Mouse (Mus musculus): Measurements from ENCODE around the gene BC004004. TPM values are rescaled to one million over a fixed set of nuclear protein-coding genes. Genes with fewer than 3 reads are reported as not detected.
"Not testable (repeated sequence)": the region's sequence is repeated elsewhere in the genome, so short reads cannot be mapped to it uniquely, and the experiment has no call there.

The BC004004 gene
- polyA plus RNA-seq, 1 experiment from 2014 or later = 117 TPM

DNA sequence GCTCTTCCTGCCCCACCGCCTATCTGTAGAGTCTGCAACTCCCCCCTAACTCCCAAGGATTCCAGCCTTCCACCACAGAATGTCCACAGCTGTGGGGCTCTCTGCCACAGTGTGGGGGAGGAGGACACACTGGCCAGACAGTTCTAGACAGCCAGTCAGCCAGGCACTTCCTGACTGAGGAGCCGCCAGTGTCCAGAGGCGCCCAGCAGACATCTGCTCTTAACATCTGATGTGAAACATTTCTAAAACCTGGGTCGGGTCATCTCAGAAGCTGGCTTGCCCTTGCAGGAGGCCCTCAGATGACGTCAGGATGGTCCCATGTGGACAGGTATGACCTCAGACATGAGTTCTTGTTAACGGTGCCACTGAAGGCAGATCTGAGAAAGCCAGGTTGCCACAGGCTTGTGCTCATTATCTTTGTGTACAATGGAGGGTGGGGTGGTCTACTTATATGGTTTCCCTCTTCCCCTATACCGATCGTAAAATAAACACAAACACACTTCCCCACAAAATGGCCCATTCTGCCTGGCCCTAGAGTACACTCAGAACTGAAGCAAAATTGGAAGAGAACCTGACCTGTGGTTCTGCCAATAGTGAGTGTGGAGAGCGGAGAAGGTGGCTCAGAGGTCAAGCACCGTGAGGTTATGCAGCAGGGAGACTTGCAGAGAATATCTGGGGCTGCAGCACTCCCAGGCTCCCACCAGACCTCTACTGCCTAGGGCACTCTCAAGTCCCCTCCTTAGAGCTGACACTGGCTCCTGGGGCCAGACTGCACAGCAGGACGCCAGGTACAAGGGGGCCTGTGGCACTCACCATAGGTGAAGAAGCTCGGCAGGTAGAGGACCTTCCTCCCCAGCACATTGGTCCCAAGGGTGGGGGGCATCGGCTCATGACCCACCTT lies 73.7 kb downstream of the BC004004 start:
- H3K9ac ChIP-seq (replicated peaks; ENCODE audit: low read length) = no peak overlapping the region; the same call in 1 of the 2 replicates
- DNase-seq (no peak), ATAC-seq (ENCODE audit: low FRiP score, low TSS enrichment) (no peak)
- peaks cover 26% of the 10 kb centered on the region for H3K4me1 ChIP-seq (ENCODE audit: control insufficient read depth, insufficient read depth, low read length)
- H3K9me3 ChIP-seq (ENCODE audit: control insufficient read depth, low read length) = no peaks in the 10 kb centered on the region
- H3K4me3 ChIP-seq (replicated peaks; ENCODE audit: low read depth, low read length) = no peak overlapping the region
- peaks cover 60% of the 10 kb centered on the region for H3K36me3 ChIP-seq (ENCODE audit: control insufficient read depth, insufficient read depth, low read length)
- 50% methylated on average over 13 of the region's 13 CpGs for WGBS
- H3K27ac ChIP-seq (replicated peaks; ENCODE audit: low read depth, low read length) = peak overlapping the region; percentile 78
- H3K4me2 ChIP-seq (ENCODE audit: low read length) = no peak overlapping the region; the same call in 1 of the 2 replicates
- H3K27me3 ChIP-seq (ENCODE audit: control insufficient read depth, insufficient read depth, low read length) = no peaks in the 10 kb centered on the region

DNA sequence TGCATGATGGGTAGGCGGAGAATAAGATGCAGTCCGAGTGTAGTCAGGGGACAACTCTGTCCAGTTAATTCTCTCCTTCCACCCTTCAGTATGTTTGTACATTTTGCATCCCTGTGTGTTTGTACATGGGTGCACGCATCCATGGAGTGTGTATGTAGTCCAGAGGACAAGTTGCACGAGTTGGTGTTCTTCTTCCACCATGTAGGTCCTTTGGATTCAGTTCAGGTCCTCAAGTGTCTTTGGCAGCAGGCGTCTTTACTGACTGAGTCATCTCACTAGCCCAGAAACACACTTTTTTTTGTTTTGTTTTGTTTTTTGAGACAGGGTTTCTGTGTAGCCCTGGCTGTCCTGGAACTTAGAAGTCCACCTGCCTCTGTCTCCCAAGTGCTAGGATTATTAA lies 74.7 kb downstream of the BC004004 start:
- H3K4me1 ChIP-seq (ENCODE audit: control insufficient read depth, insufficient read depth, low read length) = peaks cover 29% of the 10 kb centered on the region
- DNase-seq (no peak), ATAC-seq (ENCODE audit: low FRiP score, low TSS enrichment) (no peak)
- no peaks in the 10 kb centered on the region for H3K9me3 ChIP-seq (ENCODE audit: control insufficient read depth, low read length)
- no peak overlapping the region for H3K27ac ChIP-seq (replicated peaks; ENCODE audit: low read depth, low read length)
- 91% methylated on average over 5 of the region's 5 CpGs for whole genome bisulfite sequencing
- H3K9ac ChIP-seq (replicated peaks; ENCODE audit: low read length) = no peak overlapping the region
- no peak overlapping the region for H3K4me3 ChIP-seq (replicated peaks; ENCODE audit: low read depth, low read length)
- no peak overlapping the region for H3K4me2 ChIP-seq (ENCODE audit: low read length)
- H3K27me3 ChIP-seq (ENCODE audit: control insufficient read depth, insufficient read depth, low read length) = no peaks in the 10 kb centered on the region
- peaks cover 54% of the 10 kb centered on the region for H3K36me3 ChIP-seq (ENCODE audit: control insufficient read depth, insufficient read depth, low read length)

DNA sequence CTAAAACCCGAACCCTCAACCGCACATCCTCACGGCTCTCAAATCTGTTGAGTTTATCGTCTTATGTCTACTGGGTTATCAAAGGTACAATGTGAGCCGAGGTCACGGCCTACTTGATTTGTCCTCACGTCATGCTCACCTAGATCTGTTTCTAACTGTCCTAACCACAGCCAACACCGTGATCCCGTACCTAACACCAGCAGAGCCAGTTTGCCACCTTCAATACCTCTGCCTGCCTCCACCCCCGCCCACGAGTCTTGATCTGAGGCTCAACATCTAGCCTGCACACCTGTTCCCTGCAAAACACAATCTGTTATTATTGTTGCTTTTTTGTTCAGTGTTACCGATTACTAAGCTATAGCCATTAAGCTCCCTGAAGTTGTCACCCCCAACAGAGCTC lies 76.7 kb downstream of the BC004004 start:
- WGBS = 96% methylated on average over 12 of the region's 12 CpGs
- H3K9me3 ChIP-seq (ENCODE audit: control insufficient read depth, low read length) = no peaks in the 10 kb centered on the region
- H3K4me1 ChIP-seq (ENCODE audit: control insufficient read depth, insufficient read depth, low read length) = peaks cover 29% of the 10 kb centered on the region
- H3K9ac ChIP-seq (replicated peaks; ENCODE audit: low read length) = peak overlapping the region; percentile 90; the same call in 1 of the 2 replicates
- peaks cover 33% of the 10 kb centered on the region for H3K36me3 ChIP-seq (ENCODE audit: control insufficient read depth, insufficient read depth, low read length)
- no peak for ATAC-seq (ENCODE audit: low FRiP score, low TSS enrichment)
- peak overlapping the region; percentile 86 for H3K4me3 ChIP-seq (replicated peaks; ENCODE audit: low read depth, low read length)
- H3K27ac ChIP-seq (replicated peaks; ENCODE audit: low read depth, low read length) = no peak overlapping the region
- peak overlapping the region; percentile 61 for H3K4me2 ChIP-seq (ENCODE audit: low read length)
- no peaks in the 10 kb centered on the region for H3K27me3 ChIP-seq (ENCODE audit: control insufficient read depth, insufficient read depth, low read length)
- no peak for DNase-seq

DNA sequence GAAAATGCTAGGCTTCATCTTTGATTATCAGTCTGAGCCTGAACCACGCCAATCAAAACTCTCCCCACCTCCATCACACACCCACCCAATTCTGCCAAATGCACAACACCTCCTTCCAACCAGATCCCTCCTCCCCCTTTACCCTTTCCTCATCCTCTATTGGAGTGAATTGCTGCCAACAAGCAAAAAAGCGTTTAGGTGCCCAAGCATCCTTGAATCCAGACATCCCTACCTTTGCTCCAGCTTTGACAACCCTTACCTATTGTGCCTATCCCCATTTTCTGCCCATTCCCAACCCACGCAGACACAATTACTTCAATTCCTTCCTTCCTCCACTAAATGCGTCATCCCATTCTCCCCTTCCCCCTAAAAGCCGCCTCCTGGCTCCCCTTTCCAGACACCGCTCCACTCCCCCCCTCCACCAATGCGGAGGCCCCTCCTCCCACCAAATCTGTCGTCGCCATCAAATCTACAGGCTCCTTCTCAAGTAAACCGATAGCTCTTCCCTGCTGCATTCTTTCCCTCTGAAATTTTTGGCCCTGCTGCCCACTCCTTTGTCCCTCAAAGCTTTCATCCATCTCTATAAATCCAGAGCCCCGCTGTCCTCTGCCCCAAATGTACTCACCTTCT lies 78.0 kb downstream of the BC004004 start:
- peak; percentile 77 for DNase-seq
- Histone ChIP-seq H3K27me3 (ENCODE audit: control insufficient read depth, insufficient read depth, low read length) (no peaks in the 10 kb centered on the region), H3K27ac (replicated peaks; ENCODE audit: low read depth, low read length) (peak overlapping the region; percentile 93), H3K9me3 (ENCODE audit: control insufficient read depth, low read length) (no peaks in the 10 kb centered on the region), H3K4me2 (ENCODE audit: low read length) (peak overlapping the region; percentile 61), H3K36me3 (ENCODE audit: control insufficient read depth, insufficient read depth, low read length) (peaks cover 27% of the 10 kb centered on the region), H3K4me3 (replicated peaks; ENCODE audit: low read depth, low read length) (peak overlapping the region; percentile 86), H3K9ac (replicated peaks; ENCODE audit: low read length) (peak overlapping the region; percentile 90), H3K4me1 (ENCODE audit: control insufficient read depth, insufficient read depth, low read length) (peaks cover 26% of the 10 kb centered on the region)
- 3% methylated on average over 11 of the region's 11 CpGs for WGBS
- ATAC-seq (ENCODE audit: low FRiP score, low TSS enrichment) = no peak

DNA sequence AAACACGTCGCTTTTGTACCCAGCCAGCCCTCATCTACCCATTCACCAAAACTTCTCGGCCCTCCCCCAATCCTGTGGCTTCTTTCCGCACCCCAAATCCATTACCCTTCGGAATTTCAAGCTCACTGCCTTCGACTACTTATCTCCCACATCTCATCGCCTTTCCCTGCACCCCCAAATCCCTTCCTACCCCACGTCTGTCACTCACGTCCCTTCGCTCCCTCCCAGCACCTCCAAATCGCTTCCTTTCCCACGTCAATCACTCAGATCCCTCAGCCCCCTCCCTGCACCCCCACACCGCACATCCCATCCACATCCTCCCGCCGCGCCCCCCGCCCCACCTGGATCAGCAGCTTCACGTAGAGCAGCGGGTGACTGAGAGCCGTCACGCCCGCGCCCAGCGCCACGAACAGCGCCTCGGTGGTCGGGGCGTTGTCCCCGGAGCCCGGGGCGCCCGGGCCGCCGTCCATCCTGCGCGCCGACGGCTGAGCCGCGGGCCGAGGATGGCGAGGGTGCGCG lies 78.6 kb downstream of the BC004004 start:
- H3K4me3 ChIP-seq (replicated peaks; ENCODE audit: low read depth, low read length) = peak overlapping the region; percentile 86
- peak overlapping the region; percentile 90 for H3K9ac ChIP-seq (replicated peaks; ENCODE audit: low read length)
- no peaks in the 10 kb centered on the region for H3K9me3 ChIP-seq (ENCODE audit: control insufficient read depth, low read length)
- peak overlapping the region; percentile 61 for H3K4me2 ChIP-seq (ENCODE audit: low read length)
- ATAC-seq (ENCODE audit: low FRiP score, low TSS enrichment) (peak; percentile 64), DNase-seq (peak; percentile 72)
- H3K27ac ChIP-seq (replicated peaks; ENCODE audit: low read depth, low read length) = peak overlapping the region; percentile 93
- no peaks in the 10 kb centered on the region for H3K27me3 ChIP-seq (ENCODE audit: control insufficient read depth, insufficient read depth, low read length)
- H3K36me3 ChIP-seq (ENCODE audit: control insufficient read depth, insufficient read depth, low read length) = peaks cover 23% of the 10 kb centered on the region
- WGBS = under 1% methylated on average over 45 of the region's 45 CpGs
- peaks cover 21% of the 10 kb centered on the region for H3K4me1 ChIP-seq (ENCODE audit: control insufficient read depth, insufficient read depth, low read length)

DNA sequence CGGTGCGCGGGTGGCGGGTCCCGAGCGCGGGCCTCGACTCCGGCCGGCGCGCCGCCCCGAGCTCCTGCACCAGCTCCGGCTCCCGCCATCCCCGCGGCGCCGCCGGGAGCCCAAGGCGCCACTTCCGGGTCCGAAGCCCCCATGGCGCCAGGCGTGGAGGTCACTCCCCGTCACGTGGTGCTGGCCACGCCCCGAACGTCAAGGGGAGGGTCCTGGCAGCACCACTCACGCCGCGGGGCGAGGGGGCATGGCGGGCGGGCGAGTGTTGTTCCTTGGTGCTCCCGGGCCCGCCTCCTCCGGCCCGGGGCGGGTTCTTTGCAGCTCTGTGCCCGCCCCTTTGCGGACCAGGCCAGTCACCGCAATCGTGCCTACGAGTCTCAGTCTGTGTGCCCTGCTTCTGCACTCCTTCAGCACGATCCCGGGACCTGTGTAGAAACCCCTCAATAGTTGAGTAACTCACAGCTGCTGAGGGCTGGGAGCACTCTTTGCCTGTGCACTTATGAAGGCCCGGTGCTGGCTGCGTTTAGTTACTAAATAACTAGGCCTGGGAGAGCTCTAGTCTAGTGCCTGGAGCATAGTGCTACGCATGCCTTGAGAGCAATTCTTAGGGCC lies 79.2 kb downstream of the BC004004 start, which contains the start of gene Mtch1:
TSS of gene Mtch1 (minus strand) at position 290 of the 612 bp plus-strand sequence.
- 1% methylated on average over 46 of the region's 53 CpGs for WGBS
- H3K4me1 ChIP-seq (ENCODE audit: control insufficient read depth, insufficient read depth, low read length) = peaks cover 18% of the 10 kb centered on the region
- H3K9ac ChIP-seq (replicated peaks; ENCODE audit: low read length) = peak within 1 kb of the TSS; percentile 90
- no peaks in the 10 kb centered on the region for H3K27me3 ChIP-seq (ENCODE audit: control insufficient read depth, insufficient read depth, low read length)
- H3K9me3 ChIP-seq (ENCODE audit: control insufficient read depth, low read length) = no peaks in the 10 kb centered on the region
- peaks cover 17% of the 10 kb centered on the region for H3K36me3 ChIP-seq (ENCODE audit: control insufficient read depth, insufficient read depth, low read length)
- peak within 1 kb of the TSS; percentile 93 for H3K27ac ChIP-seq (replicated peaks; ENCODE audit: low read depth, low read length)
- peak within 1 kb of the TSS; percentile 61 for H3K4me2 ChIP-seq (ENCODE audit: low read length)
- ATAC-seq (ENCODE audit: low FRiP score, low TSS enrichment) = peak; percentile 94
- H3K4me3 ChIP-seq (replicated peaks; ENCODE audit: low read depth, low read length) = peak within 1 kb of the TSS; percentile 86
- peak; percentile 98 for DNase-seq

DNA sequence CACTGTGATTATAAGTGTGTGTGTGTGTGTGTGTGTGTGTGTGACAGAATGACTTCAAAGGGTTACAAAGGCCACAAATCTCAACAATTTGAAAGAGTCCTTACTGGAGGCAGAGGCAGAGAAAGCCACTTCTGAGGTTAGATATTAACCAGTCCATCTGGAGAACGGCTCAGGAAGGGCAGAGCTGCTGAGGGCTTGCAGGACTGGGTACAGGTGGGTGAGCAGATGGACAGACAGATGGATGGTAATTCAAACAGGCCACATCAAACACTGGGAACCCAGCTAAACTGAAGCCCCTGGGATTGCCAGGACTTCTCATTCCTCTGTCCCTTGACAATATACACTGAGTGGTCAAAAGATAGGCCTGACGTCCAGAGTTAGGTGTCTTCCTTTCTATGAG lies 80.4 kb downstream of the BC004004 start:
- Histone ChIP-seq H3K27me3 (ENCODE audit: control insufficient read depth, insufficient read depth, low read length) (no peaks in the 10 kb centered on the region), H3K36me3 (ENCODE audit: control insufficient read depth, insufficient read depth, low read length) (peaks cover 8% of the 10 kb centered on the region), H3K4me3 (replicated peaks; ENCODE audit: low read depth, low read length) (no peak overlapping the region), H3K9me3 (ENCODE audit: control insufficient read depth, low read length) (no peaks in the 10 kb centered on the region), H3K4me1 (ENCODE audit: control insufficient read depth, insufficient read depth, low read length) (peaks cover 18% of the 10 kb centered on the region), H3K9ac (replicated peaks; ENCODE audit: low read length) (no peak overlapping the region), H3K27ac (replicated peaks; ENCODE audit: low read depth, low read length) (no peak overlapping the region), H3K4me2 (ENCODE audit: low read length) (no peak overlapping the region)
- 77% methylated on average over 2 of the region's 2 CpGs for WGBS
- ATAC-seq (ENCODE audit: low FRiP score, low TSS enrichment) (no peak), DNase-seq (no peak)

DNA sequence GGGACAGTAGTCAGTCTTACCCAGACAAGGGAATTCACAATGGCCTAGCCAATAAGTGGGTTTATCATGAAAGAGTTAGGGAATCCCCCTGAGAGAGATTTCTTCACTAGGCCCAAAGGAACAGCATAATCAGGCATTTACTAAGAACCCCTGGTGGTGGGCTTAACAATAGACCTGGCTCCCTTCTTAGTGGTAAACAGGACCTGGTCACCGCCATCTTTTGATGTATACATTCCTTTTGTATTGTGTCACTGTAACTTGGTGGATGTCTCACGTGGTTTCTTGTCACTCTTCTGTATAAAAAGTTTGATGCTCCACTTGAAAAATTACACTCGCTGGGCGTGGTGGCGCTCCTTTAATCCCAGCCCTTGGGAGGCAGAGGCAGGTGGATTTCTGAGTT lies 82.5 kb downstream of the BC004004 start:
- DNase-seq = not testable (repeated sequence)
- peaks cover 21% of the 10 kb centered on the region for H3K4me1 ChIP-seq (ENCODE audit: control insufficient read depth, insufficient read depth, low read length)
- 61% methylated on average over 5 of the region's 5 CpGs for WGBS

More for the DNA sequence above, 82.5 kb downstream of the BC004004 start:
- not testable (repeated sequence) for H3K9ac ChIP-seq (replicated peaks; ENCODE audit: low read length); H3K4me3 ChIP-seq (replicated peaks; ENCODE audit: low read depth, low read length); H3K4me2 ChIP-seq (ENCODE audit: low read length); H3K36me3 ChIP-seq (ENCODE audit: control insufficient read depth, insufficient read depth, low read length); H3K27ac ChIP-seq (replicated peaks; ENCODE audit: low read depth, low read length); ATAC-seq (ENCODE audit: low FRiP score, low TSS enrichment); H3K27me3 ChIP-seq (ENCODE audit: control insufficient read depth, insufficient read depth, low read length); H3K9me3 ChIP-seq (ENCODE audit: control insufficient read depth, low read length)
